Mouse (Mus musculus) liver, embryonic 13.5 days (tissue): ENCODE measurements around the gene Prmt3. TPM values are rescaled to one million over a fixed set of nuclear protein-coding genes. Genes with fewer than 3 reads are reported as not detected.

Source experiments
- ATAC-seq: fragments of 200-750 bp; cut with Nextera tagmentation; 2 replicates; pipeline ENCODE4 v1.8.0; 2017; ENCODE audit warnings: low read depth, mild to moderate bottlenecking, moderate number of reproducible peaks, moderate library complexity
- DNase-seq: peaks from one replicate; pipeline ENCODE4 v3.0.0; 2022
- H3K27ac ChIP-seq: fragments of 300-500 bp; sonication (generic); 2 replicates; pipeline ENCODE4 v1.5.1; 2015; ENCODE audit warnings: moderate library complexity, mild to moderate bottlenecking, inconsistent platforms
- H3K27me3 ChIP-seq: fragments of 300-500 bp; sonication (generic); 2 replicates; pipeline ENCODE4 v1.6.1; 2015; ENCODE audit warnings: mild to moderate bottlenecking, inconsistent platforms
- H3K36me3 ChIP-seq: fragments of 300-500 bp; sonication (generic); 2 replicates; pipeline ENCODE4 v1.6.1; 2015; ENCODE audit warnings: mild to moderate bottlenecking, inconsistent platforms
- H3K4me1 ChIP-seq: fragments of 300-500 bp; sonication (generic); replicated peaks from 2 replicates; pipeline ENCODE4 v1.6.1; 2015; ENCODE audit warnings: inconsistent platforms
- H3K4me2 ChIP-seq: fragments of 300-500 bp; sonication (generic); 2 replicates; pipeline ENCODE4 v1.6.1; 2015; ENCODE audit warnings: inconsistent platforms, mild to moderate bottlenecking, moderate library complexity
- H3K4me3 ChIP-seq: fragments of 300-500 bp; sonication (generic); replicated peaks from 2 replicates; pipeline ENCODE4 v1.5.1; 2015; ENCODE audit warnings: mild to moderate bottlenecking, inconsistent platforms
- H3K9ac ChIP-seq: fragments of 300-500 bp; sonication (generic); 2 replicates; pipeline ENCODE4 v1.6.1; 2015; ENCODE audit warnings: mild to moderate bottlenecking, inconsistent platforms
- H3K9me3 ChIP-seq: fragments of 300-500 bp; sonication (generic); replicated peaks from 2 replicates; pipeline ENCODE4 v1.6.1; 2016; ENCODE audit warnings: inconsistent platforms
- WGBS: fragments of 180-500 bp; shearing (Covaris S2); methylation state at CpG from one replicate; pipeline ENCODE4 v1.1.7; 2015; ENCODE audit not compliant: insufficient replicate concordance; 5-methylcytosine and 5-hydroxymethylcytosine counted together
- polyA plus RNA-seq: library from polyadenylated mRNA; unstranded; fragments of >200 nt; fragmentation: Nextera tagmentation; extraction: Ambion mirVana; gene quantifications from 2 replicates; pipeline ENCODE4 v1.2.1, GENCODE M21; 2015

The Prmt3 gene
- polyA plus RNA-seq, 1 experiment from 2014 or later: 32.3 TPM

DNA sequence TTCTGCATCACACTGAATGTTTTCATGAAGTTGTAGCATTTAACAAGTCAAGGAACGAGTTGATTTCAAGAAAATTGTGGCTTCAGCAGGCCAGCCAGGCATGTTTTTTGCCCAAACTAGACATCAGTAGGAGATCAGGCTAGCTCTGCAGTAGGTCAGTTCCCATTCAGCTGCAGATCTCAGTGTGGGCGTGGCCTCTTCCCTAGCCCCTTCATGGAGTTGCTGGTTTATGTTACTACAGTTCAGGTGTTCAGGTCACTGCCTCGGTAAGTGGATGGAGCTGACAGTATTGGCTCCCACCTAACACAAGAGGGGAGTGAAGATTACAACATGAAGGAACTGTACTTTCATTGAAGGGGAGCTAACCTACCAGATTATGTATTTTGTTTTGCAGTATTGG lies 80.1 kb downstream of the Prmt3 start:
- Histone ChIP-seq H3K27ac (no peak overlapping the region), H3K9me3 (no peaks in the 10 kb centered on the region), H3K4me1 (peaks cover 7% of the 10 kb centered on the region), H3K4me3 (no peak overlapping the region), H3K4me2 (no peak overlapping the region), H3K27me3 (no peaks in the 10 kb centered on the region), H3K36me3 (peaks cover 43% of the 10 kb centered on the region), H3K9ac (no peak overlapping the region)
- no peak for DNase-seq
- 68% methylated on average over 3 of the region's 3 CpGs for WGBS
- ATAC-seq: no peak

DNA sequence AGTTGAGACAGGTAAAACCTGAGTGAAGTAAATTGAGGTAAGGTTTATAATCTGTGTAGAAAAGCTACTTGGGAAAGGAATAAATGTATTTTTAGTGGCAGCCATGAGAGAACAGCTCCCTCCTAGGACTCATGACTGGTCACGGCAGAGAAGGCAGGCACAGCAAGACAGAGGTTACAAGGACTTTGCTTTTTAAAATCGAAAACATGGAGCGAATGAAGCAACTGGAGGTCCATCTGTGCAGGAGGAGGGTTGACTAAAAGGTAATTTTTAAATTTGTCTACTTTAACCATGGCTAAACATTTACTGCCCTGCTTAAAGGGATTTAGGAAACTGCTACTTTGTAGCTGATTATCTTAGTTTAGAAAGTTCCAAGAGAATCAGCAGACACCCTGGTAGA lies 81.7 kb downstream of the Prmt3 start:
- Histone ChIP-seq H3K36me3 (peaks cover 40% of the 10 kb centered on the region), H3K4me3 (no peak overlapping the region), H3K4me1 (0 out of 2 replicates have a peak, but pooled peaks cover 2% of the 10 kb centered on the region), H3K27me3 (no peaks in the 10 kb centered on the region), H3K27ac (no peak overlapping the region), H3K9me3 (no peaks in the 10 kb centered on the region), H3K4me2 (no peak overlapping the region), H3K9ac (no peak overlapping the region)
- DNase-seq (no peak), ATAC-seq (no peak)
- 77% methylated on average over 3 of the region's 3 CpGs for WGBS

- ATAC-seq: no peak
- Histone ChIP-seq H3K9ac (no peak overlapping the region), H3K4me3 (no peak overlapping the region), H3K27ac (no peak overlapping the region), H3K9me3 (no peaks in the 10 kb centered on the region), H3K27me3 (no peaks in the 10 kb centered on the region), H3K4me1 (0 out of 2 replicates have a peak, but pooled peaks cover 2% of the 10 kb centered on the region), H3K4me2 (no peak overlapping the region), H3K36me3 (peaks cover 36% of the 10 kb centered on the region)
- no peak for DNase-seq
- WGBS: 83% methylated on average over 2 of the region's 2 CpGs
Observed at GRCm38 (mm10) chr7:49861196-49861595, 83.0 kb downstream of the Prmt3 start.

GRCm38 (mm10) chr7:49863753-49864152 lies 85.6 kb downstream of the Prmt3 start:
- H3K4me2 ChIP-seq: no peak overlapping the region
- 0 out of 2 replicates have a peak, but pooled peaks cover 2% of the 10 kb centered on the region for H3K4me1 ChIP-seq
- H3K9ac ChIP-seq: no peak overlapping the region
- no peaks in the 10 kb centered on the region for H3K9me3 ChIP-seq
- H3K27me3 ChIP-seq: no peaks in the 10 kb centered on the region
- H3K36me3 ChIP-seq: peaks cover 19% of the 10 kb centered on the region
- WGBS: 63% methylated on average over 3 of the region's 3 CpGs
- ATAC-seq (no peak), DNase-seq (no peak)
- H3K4me3 ChIP-seq: no peak overlapping the region
- H3K27ac ChIP-seq: no peak overlapping the region

DNA sequence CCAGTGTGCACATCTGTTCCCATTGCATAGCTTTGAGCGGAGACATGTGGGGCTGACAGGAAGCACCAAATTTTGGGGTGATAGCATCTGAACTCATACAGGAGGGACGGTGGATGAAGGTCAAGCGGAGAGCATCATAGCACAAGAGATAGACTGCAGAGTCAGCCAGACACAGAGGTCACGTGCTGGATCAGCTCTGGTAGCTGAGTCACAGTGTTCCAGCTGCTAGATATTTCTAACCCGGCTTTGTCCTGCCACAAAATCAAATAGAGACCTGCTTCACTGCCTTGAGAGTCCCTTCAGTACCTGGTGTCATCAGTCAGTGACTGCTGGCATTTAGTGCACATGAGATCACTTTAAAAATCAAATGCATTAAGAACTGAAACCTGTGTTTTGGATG lies 91.5 kb downstream of the Prmt3 start:
- no peak for DNase-seq
- no peak overlapping the region for H3K9ac ChIP-seq
- 59% methylated on average over 5 of the region's 5 CpGs for WGBS
- no peaks in the 10 kb centered on the region for H3K27me3 ChIP-seq
- H3K36me3 ChIP-seq: no peaks in the 10 kb centered on the region
- no peak for ATAC-seq
- H3K4me2 ChIP-seq: no peak overlapping the region
- no peak overlapping the region for H3K4me3 ChIP-seq
- no peaks in the 10 kb centered on the region for H3K4me1 ChIP-seq
- no peaks in the 10 kb centered on the region for H3K9me3 ChIP-seq
- H3K27ac ChIP-seq: no peak overlapping the region

- Histone ChIP-seq H3K36me3 (no peaks in the 10 kb centered on the region), H3K9me3 (no peaks in the 10 kb centered on the region), H3K27me3 (no peaks in the 10 kb centered on the region), H3K9ac (no peak overlapping the region), H3K4me1 (no peaks in the 10 kb centered on the region), H3K4me3 (no peak overlapping the region), H3K27ac (no peak overlapping the region), H3K4me2 (no peak overlapping the region)
- DNase-seq: no peak
- 67% methylated on average over 3 of the region's 3 CpGs for WGBS
- ATAC-seq: no peak
Observed at GRCm38 (mm10) chr7:49870276-49870675, 92.1 kb downstream of the Prmt3 start.

DNA sequence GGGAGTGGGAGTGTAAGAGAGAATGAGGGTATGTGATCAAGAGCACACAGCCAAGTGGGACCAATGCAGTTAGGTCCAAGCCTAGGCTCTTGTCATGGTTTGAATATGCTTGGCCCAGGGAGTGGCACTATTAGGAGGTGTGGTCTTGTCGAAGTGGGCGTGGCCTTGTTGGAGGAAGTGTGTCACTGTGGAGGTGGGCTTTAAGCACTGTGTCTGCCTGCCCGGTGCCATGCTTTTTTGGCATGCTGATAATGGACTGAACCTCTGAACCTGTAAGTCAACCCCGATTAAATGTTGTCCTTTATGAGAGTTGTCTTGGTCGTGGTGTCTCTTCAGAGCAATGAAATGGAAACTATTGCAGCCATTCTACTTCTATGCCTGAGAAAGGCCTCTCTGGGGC lies 99.2 kb downstream of the Prmt3 start:
- H3K9ac ChIP-seq: no peak overlapping the region
- WGBS: 63% methylated on average over 5 of the region's 5 CpGs
- no peak overlapping the region for H3K27ac ChIP-seq
- no peaks in the 10 kb centered on the region for H3K9me3 ChIP-seq
- no peak for DNase-seq
- H3K4me3 ChIP-seq: no peak overlapping the region
- H3K4me2 ChIP-seq: no peak overlapping the region
- H3K4me1 ChIP-seq: no peaks in the 10 kb centered on the region; the same call in 1 of the 2 replicates
- H3K36me3 ChIP-seq: no peaks in the 10 kb centered on the region
- H3K27me3 ChIP-seq: no peaks in the 10 kb centered on the region
- ATAC-seq: no peak

GRCm38 (mm10) chr7:49879051-49879450 lies 100.9 kb downstream of the Prmt3 start:
- WGBS: 77% methylated on average over 13 of the region's 13 CpGs
- no peaks in the 10 kb centered on the region for H3K9me3 ChIP-seq
- ATAC-seq (no peak), DNase-seq (no peak)
- H3K36me3 ChIP-seq: no peaks in the 10 kb centered on the region
- H3K4me3 ChIP-seq: no peak overlapping the region
- no peak overlapping the region for H3K9ac ChIP-seq
- H3K27ac ChIP-seq: no peak overlapping the region
- H3K4me2 ChIP-seq: no peak overlapping the region
- no peaks in the 10 kb centered on the region for H3K27me3 ChIP-seq
- H3K4me1 ChIP-seq: no peaks in the 10 kb centered on the region; the same call in 1 of the 2 replicates

GRCm38 (mm10) chr7:49879998-49880707 lies 102.0 kb downstream of the Prmt3 start:
- no peak overlapping the region for H3K9ac ChIP-seq
- ATAC-seq (no peak), DNase-seq (no peak)
- H3K9me3 ChIP-seq: no peaks in the 10 kb centered on the region
- no peaks in the 10 kb centered on the region; the same call in 1 of the 2 replicates for H3K4me1 ChIP-seq
- no peaks in the 10 kb centered on the region for H3K36me3 ChIP-seq
- 68% methylated on average over 8 of the region's 8 CpGs for WGBS
- no peak overlapping the region for H3K4me3 ChIP-seq
- no peak overlapping the region for H3K27ac ChIP-seq
- H3K27me3 ChIP-seq: no peaks in the 10 kb centered on the region
- H3K4me2 ChIP-seq: no peak overlapping the region

- Histone ChIP-seq H3K4me3 (no peak overlapping the region), H3K27ac (no peak overlapping the region), H3K27me3 (no peaks in the 10 kb centered on the region), H3K36me3 (no peaks in the 10 kb centered on the region), H3K9me3 (no peaks in the 10 kb centered on the region), H3K9ac (no peak overlapping the region), H3K4me1 (no peaks in the 10 kb centered on the region; the same call in 1 of the 2 replicates), H3K4me2 (no peak overlapping the region)
- 31% methylated on average over 4 of the region's 4 CpGs for WGBS
- no peak for DNase-seq
- no peak for ATAC-seq
Observed at GRCm38 (mm10) chr7:49882288-49882687, 104.1 kb downstream of the Prmt3 start.

- Histone ChIP-seq H3K27ac (no peak overlapping the region), H3K27me3 (no peaks in the 10 kb centered on the region), H3K4me1 (no peaks in the 10 kb centered on the region; the same call in 1 of the 2 replicates), H3K9me3 (no peaks in the 10 kb centered on the region), H3K4me3 (no peak overlapping the region), H3K36me3 (no peaks in the 10 kb centered on the region), H3K9ac (no peak overlapping the region), H3K4me2 (no peak overlapping the region)
- ATAC-seq: no peak
- no peak for DNase-seq
- WGBS: 29% methylated on average over 16 of the region's 16 CpGs
Observed at GRCm38 (mm10) chr7:49882694-49883389, 104.7 kb downstream of the Prmt3 start.
